Mouse (Mus musculus): Measurements from ENCODE around the gene Mettl21a. TPM values are rescaled to one million over a fixed set of nuclear protein-coding genes. Genes with fewer than 3 reads are reported as not detected.
A peak's percentile ranks its signal among the peaks of the same experiment; 100 is the strongest.

The Mettl21a gene
- 19.6 and 25.7 TPM in 2 replicates for total RNA-seq (2012; rRNA removed)
- 38.8 and 40.1 TPM in 2 replicates for total RNA-seq (2014; rRNA removed)
- 18.4 and 18.9 TPM in 2 replicates for polyA plus RNA-seq (2012; ENCODE audit: insufficient read length, low read depth)

- H3K36me3 ChIP-seq (replicated peaks in 1 of 2; ENCODE audit: control insufficient read depth in 1 of 2, insufficient read depth in 1 of 2, low read length in 1 of 2), result peaks cover 0 to 25% of the 10 kb centered on the region in 2 experiments
- TF ChIP-seq ZMIZ1 (IDR thresholded peaks at IDR 0.05; ENCODE audit: low read depth, low read length), result peak; percentile 84
- peak; percentile 83 for TF ChIP-seq TBP (conservative IDR thresholded peaks at IDR 0.05; ENCODE audit: low read depth, low read length)
- no peak for TF ChIP-seq PAX5 (IDR thresholded peaks at IDR 0.05; ENCODE audit: low read length)
- no peak for TF ChIP-seq RAD21 (IDR thresholded peaks at IDR 0.05; ENCODE audit: low read depth, low read length)
- peak; percentile 89 for TF ChIP-seq ELF1 (IDR thresholded peaks at IDR 0.05; ENCODE audit: low read depth, low read length)
- no peak for TF ChIP-seq E2F4 (IDR thresholded peaks at IDR 0.05; ENCODE audit: insufficient replicate concordance, low read depth, low read length)
- no peak; the same call in 1 of the 2 replicates for TF ChIP-seq POLR2AphosphoS2 (IDR thresholded peaks at IDR 0.05; ENCODE audit: low read depth, low read length)
- no peak for TF ChIP-seq RCOR1 (conservative IDR thresholded peaks at IDR 0.05; ENCODE audit: low read depth, low read length)
- TF ChIP-seq JUN (IDR thresholded peaks at IDR 0.05; ENCODE audit: insufficient read depth, low read depth, low read length), result no peak
- TF ChIP-seq MAFK (IDR thresholded peaks at IDR 0.05; ENCODE audit: insufficient replicate concordance, low read length), result no peak
- no peak for TF ChIP-seq GABPA (IDR thresholded peaks at IDR 0.05; ENCODE audit: insufficient replicate concordance, low read depth, low read length)
- no peak for TF ChIP-seq MEF2A (IDR thresholded peaks at IDR 0.05; ENCODE audit: borderline replicate concordance, low read depth, low read length)
- no peak for TF ChIP-seq MAX (IDR thresholded peaks at IDR 0.05; ENCODE audit: low read length)
- peak; percentile 78 for TF ChIP-seq HCFC1 (IDR thresholded peaks at IDR 0.05; ENCODE audit: low read depth, low read length)
- no peak for TF ChIP-seq CTCF (conservative IDR thresholded peaks at IDR 0.05 in 1 of 2, IDR thresholded peaks at IDR 0.05 in 1 of 2; ENCODE audit: low read depth in 2 of 2, low read length in 2 of 2)
- peak; percentile 43; the same call in 1 of the 2 replicates for TF ChIP-seq MXI1 (IDR thresholded peaks at IDR 0.05; ENCODE audit: low read depth, low read length)
- TF ChIP-seq ZC3H11A (IDR thresholded peaks at IDR 0.05; ENCODE audit: low read depth, low read length), result no peak
- TF ChIP-seq SIN3A (IDR thresholded peaks at IDR 0.05; ENCODE audit: low read length), result peak; percentile 77
- peak; percentile 64; the same call in 1 of the 2 replicates for TF ChIP-seq KAT2A (IDR thresholded peaks at IDR 0.05; ENCODE audit: insufficient replicate concordance, low read length)
- TF ChIP-seq MAZ (IDR thresholded peaks at IDR 0.05; ENCODE audit: low read depth, low read length), result 0 out of 2 replicates have a peak, but pooled peaks have one; percentile 22
- TF ChIP-seq ETS1 (conservative IDR thresholded peaks at IDR 0.05; ENCODE audit: low read depth, low read length), result no peak
- peak; percentile 64; the same call in 1 of the 2 replicates for TF ChIP-seq UBTF (IDR thresholded peaks at IDR 0.05; ENCODE audit: low read depth, low read length)
- TF ChIP-seq USF2 (conservative IDR thresholded peaks at IDR 0.05; ENCODE audit: low read depth, low read length), result no peak
- no peak for TF ChIP-seq JUND (conservative IDR thresholded peaks at IDR 0.05; ENCODE audit: low read depth, low read length)
- TF ChIP-seq NELFE (IDR thresholded peaks at IDR 0.05; ENCODE audit: low read depth, low read length), result peak; percentile 92
- no peak for TF ChIP-seq SMC3 (IDR thresholded peaks at IDR 0.05; ENCODE audit: low read depth, low read length)
- TF ChIP-seq USF1 (IDR thresholded peaks at IDR 0.05; ENCODE audit: low read depth, low read length), result no peak
- peak; percentile 88 for TF ChIP-seq POLR2A (IDR thresholded peaks at IDR 0.05; ENCODE audit: low read depth, low read length)
- no peak for TF ChIP-seq CHD2 (IDR thresholded peaks at IDR 0.05; ENCODE audit: low read length)
- peak; percentile 94 for TF ChIP-seq NRF1 (IDR thresholded peaks at IDR 0.05; ENCODE audit: low read depth, low read length)
- TF ChIP-seq IRF4 (IDR thresholded peaks at IDR 0.05; ENCODE audit: low read depth, low read length), result no peak; the same call in none of the 2 replicates
- TF ChIP-seq ZNF384 (IDR thresholded peaks at IDR 0.05; ENCODE audit: low read depth, low read length), result no peak
- TF ChIP-seq BHLHE40 (IDR thresholded peaks at IDR 0.05; ENCODE audit: low read depth, low read length), result peak; percentile 51
- no peak for TF ChIP-seq MYC (IDR thresholded peaks at IDR 0.05; ENCODE audit: low read depth, low read length)
- no peak for TF ChIP-seq ZKSCAN1 (IDR thresholded peaks at IDR 0.05; ENCODE audit: borderline replicate concordance, low read depth, low read length)
- peak; percentile 68; the same call in 1 of the 2 replicates for TF ChIP-seq TCF12 (IDR thresholded peaks at IDR 0.05; ENCODE audit: low read depth, low read length)
- no peak for TF ChIP-seq EP300 (IDR thresholded peaks at IDR 0.05; ENCODE audit: low read length)
- TF ChIP-seq CHD1 (IDR thresholded peaks at IDR 0.05; ENCODE audit: low read depth, low read length), result peak; percentile 29
- peak; percentile 87 for DNase-seq (ENCODE audit: extremely low read depth)
- peak within 1 kb of the TSS; percentile 97 for H3K4me2 ChIP-seq (ENCODE audit: insufficient read depth, low read depth, poor library complexity, severe bottlenecking)
- H3K4me1 ChIP-seq (ENCODE audit: control insufficient read depth in 1 of 2, insufficient read depth in 2 of 2), result peaks cover 9 to 37% of the 10 kb centered on the region in 2 experiments
- peak within 1 kb of the TSS; percentile 96 for H3K9ac ChIP-seq (ENCODE audit: insufficient read depth, low read depth)
- no peaks in the 10 kb centered on the region for H3K27me3 ChIP-seq (replicated peaks)
- dilution Hi-C loops (cut with MboI; ENCODE audit: extremely low pct_ligation_motif_present, extremely low pct_unique_long_range_greater_than_20kb, low sequenced_read_pairs) (no loop called here), in situ Hi-C loops (cut with MboI; ENCODE audit: low pct_ligation_motif_present, low pct_unique_long_range_greater_than_20kb, low sequenced_read_pairs) (loop anchor here (5.0 kb wide), 1 partner anchor 80 kb away; no protein-coding TSS in a partner anchor)
- no peaks in the 10 kb centered on the region for H3K9me3 ChIP-seq (replicated peaks; ENCODE audit: low read length)
- no peaks in the 10 kb centered on the region; the same call in none of the 2 replicates for H3K79me2 ChIP-seq (replicated peaks; ENCODE audit: control insufficient read depth, extremely low read depth, insufficient read depth, poor library complexity, severe bottlenecking)
- peak within 1 kb of the TSS; percentile 97 for H3K27ac ChIP-seq (ENCODE audit: insufficient read depth, low read depth)
- H3K4me3 ChIP-seq (replicated peaks in 1 of 3; ENCODE audit: low read depth in 2 of 3, low read length in 2 of 3, poor library complexity in 1 of 3), result peak within 1 kb of the TSS; percentile 88 to 91 (median 89)
These were observed at the start of gene Mettl21a for GRCm38 (mm10) chr1:64616881-64617714. Mettl21a (minus strand) TSS chr1:64617242.

Data from CH12.LX (cell line).